Mouse (Mus musculus): ENCODE results near the gene Btrc. TPM values are rescaled to one million over a fixed set of nuclear protein-coding genes. Genes with fewer than 3 reads are reported as not detected.

Gene Btrc
- total RNA-seq, 1 experiment from 2014 or later: 42.6 TPM

DNA sequence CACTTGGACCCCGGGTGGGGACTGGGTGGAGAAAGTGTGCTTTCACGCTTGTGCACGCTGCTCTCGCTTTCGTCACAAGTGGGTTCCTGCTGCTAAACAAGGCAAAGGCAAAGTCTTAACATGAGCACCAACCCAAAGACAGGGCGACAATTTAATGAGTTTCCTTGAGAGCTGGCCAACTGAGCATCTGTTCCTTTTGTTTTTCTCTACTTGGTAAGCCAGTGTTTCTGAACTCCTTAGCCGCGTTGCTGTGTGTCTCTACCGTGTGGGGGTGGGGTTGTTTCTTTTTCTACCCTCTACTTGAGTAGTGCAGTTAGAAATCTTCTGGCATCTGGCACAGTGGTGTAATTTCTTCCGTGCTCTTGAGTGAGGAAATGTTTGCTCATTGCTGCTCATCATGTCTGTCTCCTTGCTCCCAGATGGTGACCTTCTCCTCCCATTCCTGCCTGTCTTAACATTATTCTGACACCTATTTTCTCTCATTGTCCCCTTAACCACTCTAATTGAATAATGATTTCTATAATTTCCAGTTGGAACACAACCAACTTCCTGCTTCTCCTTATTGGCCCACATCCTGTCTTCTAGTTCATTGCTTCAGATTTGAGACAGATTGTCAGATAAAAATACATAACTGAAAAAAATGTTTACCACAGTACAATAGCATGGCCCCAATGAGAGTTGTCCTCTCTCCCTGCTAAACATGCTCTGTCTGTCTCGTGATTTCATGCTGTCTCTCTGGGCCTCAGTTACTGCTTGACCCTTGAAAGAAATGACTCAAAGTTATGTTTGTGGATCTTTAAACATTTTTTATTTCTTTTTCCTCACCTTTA, 109.4 kb downstream of the Btrc start:
- no peak for DNase-seq

- no peak for DNase-seq
Observed at GRCm38 (mm10) chr19:45474686-45475085, 111.2 kb downstream of the Btrc start.

GRCm38 (mm10) chr19:45475928-45476553, 112.5 kb downstream of the Btrc start:
- DNase-seq: no peak

DNA sequence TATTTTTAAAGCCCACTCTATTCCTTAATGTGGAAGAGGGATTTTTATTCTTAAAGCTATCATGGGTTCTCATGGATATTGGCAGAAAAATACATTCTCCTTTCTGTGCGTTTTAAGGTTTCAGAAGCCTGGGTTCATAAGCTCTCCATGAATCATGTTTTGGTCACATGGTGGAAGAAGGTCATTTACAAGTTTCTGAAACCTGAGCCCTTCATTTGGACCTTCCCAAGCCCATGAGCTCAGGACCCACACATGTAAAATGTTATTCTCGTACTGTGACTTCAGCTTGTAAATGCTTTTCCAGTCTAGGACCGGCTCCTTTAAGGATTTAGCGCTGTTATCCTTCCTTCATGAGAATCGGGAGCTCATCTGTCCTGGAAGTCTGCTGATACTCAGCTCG, 116.0 kb downstream of the Btrc start:
- DNase-seq: no peak

- no peak for DNase-seq
Observed at GRCm38 (mm10) chr19:45480490-45480889, 117.0 kb downstream of the Btrc start.

GRCm38 (mm10) chr19:45480951-45481350, 117.4 kb downstream of the Btrc start:
- no peak for DNase-seq

GRCm38 (mm10) chr19:45483470-45483869, 119.9 kb downstream of the Btrc start:
- DNase-seq: no peak

DNA sequence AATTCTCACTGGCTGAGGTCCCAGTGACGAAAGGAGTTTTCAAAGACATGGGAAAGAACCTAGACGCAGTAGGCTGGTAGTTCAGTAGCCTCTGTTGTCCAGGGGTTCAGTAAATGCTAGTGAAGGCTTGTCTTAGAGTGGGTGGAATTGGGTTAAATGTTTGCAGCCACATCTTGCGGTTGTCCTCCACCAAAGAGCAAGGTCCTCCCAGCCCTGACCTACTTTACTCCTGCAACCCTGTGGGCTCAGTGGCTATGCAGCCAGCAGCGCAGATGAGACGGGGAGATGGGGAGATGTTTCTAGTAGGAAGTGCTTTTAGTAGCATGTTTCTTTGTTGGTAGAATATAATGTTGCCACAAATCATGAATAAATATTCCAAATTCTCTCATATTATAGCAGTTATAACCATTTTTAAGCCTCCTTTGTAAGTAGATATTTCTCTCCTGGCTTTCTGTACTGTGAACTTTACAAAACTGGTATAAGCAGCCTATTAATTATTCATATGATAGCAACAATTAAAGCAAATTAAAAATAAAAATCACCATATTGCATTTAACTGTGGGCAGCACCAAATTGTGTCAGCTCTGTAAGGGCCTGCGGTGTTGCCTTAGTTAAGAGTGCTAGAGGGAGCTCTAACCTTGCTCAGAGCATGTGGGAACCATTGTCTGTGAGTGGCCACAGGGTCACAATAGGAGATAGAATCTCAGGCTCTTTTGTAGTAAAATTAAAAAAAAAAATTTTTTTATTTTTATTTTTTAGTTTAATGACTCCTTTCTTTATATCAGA, 122.9 kb downstream of the Btrc start:
- peak; percentile 39 for DNase-seq

GRCm38 (mm10) chr19:45486992-45487387, 123.5 kb downstream of the Btrc start:
- no peak for DNase-seq

- DNase-seq: no peak
Observed at GRCm38 (mm10) chr19:45489961-45490360, 126.4 kb downstream of the Btrc start.

GRCm38 (mm10) chr19:45491246-45491645, 127.7 kb downstream of the Btrc start:
- no peak for DNase-seq

DNA sequence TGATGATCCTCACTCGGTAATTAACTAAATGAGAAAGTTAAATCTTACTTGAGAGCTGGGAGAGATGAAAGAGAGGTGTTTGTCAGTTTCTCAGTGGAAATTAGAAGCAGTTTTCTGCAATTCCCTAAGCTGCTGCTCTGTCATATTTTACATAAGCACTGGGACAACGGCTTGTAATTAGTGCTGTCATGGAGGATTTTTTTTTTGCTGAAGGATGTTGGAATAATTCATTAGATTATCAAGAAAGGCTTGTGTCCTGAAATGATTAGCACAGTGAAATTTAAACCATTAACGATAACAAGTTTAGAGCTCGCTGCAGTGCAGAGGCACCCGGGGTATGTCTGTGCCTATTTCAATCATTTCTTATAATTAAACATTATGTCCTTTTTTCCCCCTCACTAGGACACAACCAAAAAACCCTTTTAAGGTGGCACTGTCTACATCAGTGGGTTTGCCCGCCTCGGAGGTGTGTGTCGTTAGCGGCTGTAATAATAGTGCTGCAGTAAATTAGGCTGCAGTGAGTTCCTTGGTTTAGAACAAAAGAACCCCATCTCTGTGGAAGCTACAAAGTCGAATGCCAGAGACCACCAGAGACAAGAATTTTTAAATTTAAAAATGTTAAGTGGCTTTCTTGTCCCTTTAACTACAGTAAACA, 130.7 kb downstream of the Btrc start:
- no peak for DNase-seq

- no peak for DNase-seq
Observed at GRCm38 (mm10) chr19:45505446-45505845, 141.9 kb downstream of the Btrc start.

GRCm38 (mm10) chr19:45507531-45507930, 144.0 kb downstream of the Btrc start:
- no peak for DNase-seq

DNA sequence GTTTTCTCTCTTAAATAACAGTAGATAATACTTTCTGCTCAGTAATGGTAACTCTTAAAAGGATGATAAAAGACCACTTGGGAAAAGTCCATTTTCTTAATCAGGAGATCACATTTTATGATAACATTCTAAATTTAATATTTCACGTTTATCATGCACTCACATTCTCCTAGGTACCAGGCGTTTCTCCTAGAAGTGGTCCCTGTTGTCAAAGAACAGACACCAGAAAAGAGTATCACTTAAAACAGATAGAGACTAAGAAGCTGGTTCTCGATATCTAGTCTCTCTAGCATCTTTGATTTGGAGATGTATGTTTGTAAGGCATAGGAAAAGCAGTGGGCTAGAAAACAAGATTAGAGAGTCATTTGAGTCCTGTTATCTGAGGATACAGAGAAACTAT, 147.1 kb downstream of the Btrc start:
- DNase-seq: no peak

GRCm38 (mm10) chr19:45511406-45511805, 147.9 kb downstream of the Btrc start:
- no peak for DNase-seq

- no peak for DNase-seq
Observed at GRCm38 (mm10) chr19:45515341-45515740, 151.8 kb downstream of the Btrc start.

DNA sequence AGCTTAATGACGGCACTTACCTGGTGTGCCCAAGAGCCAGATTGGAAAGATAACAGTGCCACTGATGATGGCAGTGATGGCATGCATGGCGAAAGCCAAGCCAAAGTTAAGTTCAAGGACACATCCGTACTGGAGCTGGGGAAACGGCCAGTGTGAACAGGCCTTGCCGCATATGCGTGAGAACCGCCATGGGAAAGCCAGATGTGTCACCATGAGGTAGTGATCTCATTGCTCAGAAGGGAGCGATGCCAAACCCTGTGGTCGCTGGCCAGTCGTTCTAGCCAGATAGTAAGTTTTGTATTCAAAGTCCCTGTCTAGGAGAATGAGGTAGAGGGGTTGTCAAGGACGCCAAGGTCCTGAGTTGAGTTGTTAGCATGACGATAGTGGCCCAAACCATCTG, 152.7 kb downstream of the Btrc start:
- DNase-seq: peak; percentile 33

- no peak for DNase-seq
Observed at GRCm38 (mm10) chr19:45527382-45527781, 163.8 kb downstream of the Btrc start.

DNA sequence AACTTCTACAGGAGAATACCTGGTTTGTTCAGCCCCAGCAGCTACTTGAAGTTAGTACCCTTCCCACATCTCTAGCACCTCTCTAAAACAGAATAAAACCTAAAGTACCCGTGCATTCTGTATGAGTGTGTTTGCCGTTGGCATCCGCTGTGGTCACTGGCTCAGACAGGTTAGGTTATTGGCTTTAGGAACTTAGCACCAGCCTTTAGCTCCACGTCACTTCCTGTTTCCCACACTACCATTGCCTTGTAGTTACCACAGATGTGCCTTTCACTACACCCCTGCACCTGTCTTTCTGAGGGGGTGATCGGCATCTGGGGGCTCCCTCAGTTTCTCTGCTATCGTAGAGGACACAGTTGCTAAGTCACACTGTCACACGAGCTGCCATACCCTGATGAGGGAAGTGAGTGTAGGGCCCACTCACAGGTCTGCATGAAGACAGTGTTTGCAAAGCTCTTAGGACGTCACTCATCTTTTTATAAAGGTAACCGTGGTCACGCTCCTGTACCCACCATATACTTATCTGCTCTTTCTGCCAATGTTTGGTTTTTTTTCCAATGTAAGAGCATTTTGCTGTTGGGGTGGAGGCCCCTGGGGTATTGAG, 164.5 kb downstream of the Btrc start:
- DNase-seq: no peak

- DNase-seq: no peak
Observed at GRCm38 (mm10) chr19:45529294-45529693, 165.8 kb downstream of the Btrc start.
